Mouse (Mus musculus) kidney, embryonic 15.5 days (tissue): ENCODE measurements at regions not wholly inside any gene's neighbourhood (a gene's known extent, or its start where the extent isn't known, plus 50 kb on each side); places are given as distances from the start of the nearest gene placed in this dataset.
A peak's percentile ranks its signal among the peaks of the same experiment; 100 is the strongest.

Experiments
- ATAC-seq: fragments of 200-750 bp; cut with Nextera tagmentation; replicated peaks from 2 replicates; pipeline ENCODE4 v1.8.0; 2017; ENCODE audit warnings: moderate TSS enrichment; ENCODE audit not compliant: low FRiP score
- H3K27ac ChIP-seq: fragments of 300-500 bp; sonication (generic); 2 replicates; pipeline ENCODE4 v1.5.1; 2015; ENCODE audit warnings: mild to moderate bottlenecking, inconsistent platforms
- H3K27me3 ChIP-seq: fragments of 300-500 bp; sonication (generic); 2 replicates; pipeline ENCODE4 v1.6.1; 2015; ENCODE audit warnings: inconsistent platforms
- H3K36me3 ChIP-seq: fragments of 300-500 bp; sonication (generic); 2 replicates; pipeline ENCODE4 v1.6.1; 2015; ENCODE audit warnings: inconsistent platforms
- H3K4me1 ChIP-seq: fragments of 300-500 bp; sonication (generic); 2 replicates; pipeline ENCODE4 v1.6.1; 2015; ENCODE audit warnings: inconsistent platforms
- H3K4me2 ChIP-seq: fragments of 300-500 bp; sonication (generic); 2 replicates; pipeline ENCODE4 v1.6.1; 2015; ENCODE audit warnings: moderate library complexity, mild to moderate bottlenecking, inconsistent platforms
- H3K4me3 ChIP-seq: fragments of 300-500 bp; sonication (generic); replicated peaks from 2 replicates; pipeline ENCODE4 v1.5.1; 2015; ENCODE audit warnings: mild to moderate bottlenecking, inconsistent platforms
- H3K9ac ChIP-seq: fragments of 300-500 bp; sonication (generic); 2 replicates; pipeline ENCODE4 v1.6.1; 2015; ENCODE audit warnings: mild to moderate bottlenecking, inconsistent platforms
- H3K9me3 ChIP-seq: fragments of 300-500 bp; sonication (generic); replicated peaks from 2 replicates; pipeline ENCODE4 v1.6.1; 2016; ENCODE audit warnings: inconsistent platforms
- whole genome bisulfite sequencing: fragments of 180-500 bp; shearing (Covaris S2); methylation state at CpG from one replicate; pipeline ENCODE4 v1.1.7; 2015; ENCODE audit warnings: mixed read lengths; 5-methylcytosine and 5-hydroxymethylcytosine counted together

DNA sequence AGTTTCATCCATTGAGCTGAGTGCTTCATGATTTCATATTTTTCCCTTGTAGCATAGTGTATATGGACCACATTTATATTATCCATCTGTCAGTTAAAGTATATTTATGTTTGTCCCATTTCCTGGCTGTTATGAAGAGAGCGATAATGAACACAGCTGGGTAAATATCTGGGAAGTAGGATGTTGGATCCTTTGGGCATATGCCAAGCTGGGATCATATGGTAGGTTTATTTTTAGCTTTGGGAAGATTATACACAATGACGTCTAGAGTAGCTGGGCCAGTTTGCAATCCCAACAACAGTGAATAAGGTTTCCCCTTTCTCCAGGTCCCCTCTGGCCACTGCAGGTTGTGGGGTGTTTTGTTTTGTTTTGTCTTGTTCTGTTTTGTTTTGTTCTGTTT lies 164.5 kb downstream of the Gm765 start:
- H3K27me3 ChIP-seq, result no peaks in the 10 kb centered on the region
- no peaks in the 10 kb centered on the region for H3K9me3 ChIP-seq
- 41% methylated on average over 2 of the region's 2 CpGs for WGBS
- H3K9ac ChIP-seq, result no peak overlapping the region
- H3K36me3 ChIP-seq, result no peaks in the 10 kb centered on the region
- H3K4me2 ChIP-seq, result no peak overlapping the region
- H3K27ac ChIP-seq, result no peak overlapping the region
- ATAC-seq, result 0 out of 2 replicates have a peak, but pooled peaks have one; percentile 46
- H3K4me3 ChIP-seq, result no peak overlapping the region
- no peaks in the 10 kb centered on the region for H3K4me1 ChIP-seq

DNA sequence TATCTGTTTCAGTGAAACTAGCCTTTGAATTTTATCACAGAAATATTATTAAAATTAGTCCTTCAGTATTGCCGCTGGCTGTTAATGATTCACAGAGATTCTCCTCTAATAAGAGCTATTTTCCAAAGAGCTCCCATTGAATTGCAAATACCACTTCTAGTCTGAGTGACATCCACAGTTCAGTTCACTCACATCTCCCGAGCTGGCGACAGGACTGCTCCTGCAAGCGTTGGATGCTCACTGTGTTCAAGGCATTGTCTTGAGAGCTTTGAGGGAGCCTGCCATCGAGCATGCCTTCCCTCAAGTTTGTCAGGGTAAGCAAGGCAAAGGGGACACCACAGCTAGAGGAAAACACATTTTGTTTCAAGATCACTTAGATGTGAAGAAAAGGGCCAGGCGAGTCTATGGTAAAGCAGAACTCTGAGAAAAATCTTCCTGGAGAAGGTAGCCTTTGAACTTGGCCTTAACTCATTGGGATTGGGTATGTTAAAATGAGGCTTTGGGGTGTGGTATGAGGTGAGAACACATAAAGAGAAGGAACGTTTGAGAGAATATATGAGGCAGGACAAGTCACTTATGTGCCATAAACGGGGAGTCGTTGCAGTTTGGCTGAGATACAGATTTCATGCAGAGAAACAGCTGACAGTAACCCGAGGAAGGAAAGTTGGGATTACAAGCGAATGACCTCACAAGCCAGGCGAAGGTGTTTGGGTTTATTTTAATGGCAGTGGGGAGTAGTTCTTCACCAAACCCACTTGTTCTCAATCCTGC lies 193.3 kb downstream of the Gm765 start:
- ATAC-seq, result no peak
- H3K9ac ChIP-seq, result no peak overlapping the region
- no peaks in the 10 kb centered on the region for H3K4me1 ChIP-seq
- H3K4me3 ChIP-seq, result no peak overlapping the region
- H3K27me3 ChIP-seq, result no peaks in the 10 kb centered on the region
- no peak overlapping the region for H3K4me2 ChIP-seq
- H3K9me3 ChIP-seq, result no peaks in the 10 kb centered on the region
- H3K27ac ChIP-seq, result no peak overlapping the region
- WGBS, result 67% methylated on average over 12 of the region's 12 CpGs
- H3K36me3 ChIP-seq, result no peaks in the 10 kb centered on the region

DNA sequence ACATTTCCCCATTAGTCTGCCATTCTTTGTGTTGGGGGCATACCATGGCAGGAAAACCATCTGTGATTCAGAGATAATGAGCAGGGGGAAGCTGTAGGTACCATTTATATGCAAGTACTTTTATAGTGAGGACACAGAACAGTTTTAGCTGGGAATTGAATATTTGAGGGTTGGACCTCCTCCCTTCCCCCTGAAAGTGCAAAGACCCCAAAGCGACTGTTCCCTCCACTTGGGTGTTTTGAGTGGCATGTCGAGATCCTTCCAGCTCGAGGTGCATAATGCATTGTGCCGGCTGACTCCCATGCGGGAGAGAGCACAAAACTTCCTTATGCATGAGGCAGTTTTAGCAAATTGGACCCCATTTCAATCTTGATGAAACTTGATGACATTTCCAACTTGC lies 194.7 kb downstream of the Gm765 start:
- H3K9ac ChIP-seq, result no peak overlapping the region
- no peaks in the 10 kb centered on the region for H3K36me3 ChIP-seq
- ATAC-seq, result no peak
- no peak overlapping the region for H3K27ac ChIP-seq
- no peak overlapping the region for H3K4me3 ChIP-seq
- no peaks in the 10 kb centered on the region for H3K9me3 ChIP-seq
- 85% methylated on average over 5 of the region's 5 CpGs for WGBS
- no peaks in the 10 kb centered on the region for H3K4me1 ChIP-seq
- no peak overlapping the region for H3K4me2 ChIP-seq
- H3K27me3 ChIP-seq, result no peaks in the 10 kb centered on the region

DNA sequence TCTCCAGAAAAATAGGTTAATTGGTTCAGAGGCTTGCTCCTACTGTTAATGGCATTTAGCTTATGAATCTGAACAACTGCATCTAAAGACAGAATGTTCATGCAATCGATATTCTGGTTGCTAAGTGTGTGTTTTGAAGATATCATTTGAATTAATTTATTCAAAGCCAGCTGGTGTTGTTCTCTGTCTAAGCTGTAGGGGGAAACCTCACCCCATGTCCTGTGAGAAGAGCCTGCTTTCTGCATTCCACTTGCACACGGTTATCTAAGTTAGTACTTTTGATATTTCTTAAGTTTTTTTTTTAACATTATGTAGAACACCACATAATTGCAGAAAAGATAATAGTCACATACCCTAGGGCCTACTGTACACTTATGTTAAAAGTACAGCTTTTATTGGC lies 209.6 kb downstream of the Gm765 start:
- no peak for ATAC-seq
- H3K27ac ChIP-seq, result no peak overlapping the region
- H3K36me3 ChIP-seq, result no peaks in the 10 kb centered on the region
- no peak overlapping the region for H3K9ac ChIP-seq
- H3K4me1 ChIP-seq, result no peaks in the 10 kb centered on the region
- WGBS, result 35% methylated on average over 2 of the region's 2 CpGs
- no peaks in the 10 kb centered on the region for H3K9me3 ChIP-seq
- 0 out of 2 replicates have a peak, but pooled peaks cover 5% of the 10 kb centered on the region for H3K27me3 ChIP-seq
- no peak overlapping the region for H3K4me2 ChIP-seq
- no peak overlapping the region for H3K4me3 ChIP-seq

DNA sequence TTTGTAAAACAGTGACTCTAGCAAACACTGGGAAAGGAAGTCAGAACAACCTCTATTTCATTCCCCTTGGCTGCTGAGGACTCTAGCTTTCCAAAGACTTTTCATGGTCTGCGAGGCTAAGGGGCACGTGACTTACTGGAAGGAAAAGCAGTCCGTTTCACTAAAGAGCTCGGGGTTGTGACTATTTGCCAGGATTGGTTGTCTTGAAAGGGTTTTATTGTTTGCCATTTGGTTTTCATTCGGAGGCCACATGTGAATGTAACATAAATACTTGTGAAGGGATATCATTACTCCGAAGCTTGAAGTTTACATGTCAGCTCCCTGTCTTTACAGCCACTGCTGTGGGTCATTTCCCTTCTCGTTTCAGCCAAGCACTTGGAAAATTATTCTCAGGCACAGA lies 217.1 kb downstream of the Gm765 start:
- Histone ChIP-seq H3K4me3 (no peak overlapping the region), H3K36me3 (no peaks in the 10 kb centered on the region), H3K4me2 (no peak overlapping the region), H3K4me1 (no peaks in the 10 kb centered on the region), H3K9me3 (no peaks in the 10 kb centered on the region), H3K27ac (no peak overlapping the region), H3K9ac (no peak overlapping the region), H3K27me3 (0 out of 2 replicates have a peak, but pooled peaks cover 3% of the 10 kb centered on the region)
- ATAC-seq, result no peak
- 43% methylated on average over 7 of the region's 7 CpGs for WGBS

DNA sequence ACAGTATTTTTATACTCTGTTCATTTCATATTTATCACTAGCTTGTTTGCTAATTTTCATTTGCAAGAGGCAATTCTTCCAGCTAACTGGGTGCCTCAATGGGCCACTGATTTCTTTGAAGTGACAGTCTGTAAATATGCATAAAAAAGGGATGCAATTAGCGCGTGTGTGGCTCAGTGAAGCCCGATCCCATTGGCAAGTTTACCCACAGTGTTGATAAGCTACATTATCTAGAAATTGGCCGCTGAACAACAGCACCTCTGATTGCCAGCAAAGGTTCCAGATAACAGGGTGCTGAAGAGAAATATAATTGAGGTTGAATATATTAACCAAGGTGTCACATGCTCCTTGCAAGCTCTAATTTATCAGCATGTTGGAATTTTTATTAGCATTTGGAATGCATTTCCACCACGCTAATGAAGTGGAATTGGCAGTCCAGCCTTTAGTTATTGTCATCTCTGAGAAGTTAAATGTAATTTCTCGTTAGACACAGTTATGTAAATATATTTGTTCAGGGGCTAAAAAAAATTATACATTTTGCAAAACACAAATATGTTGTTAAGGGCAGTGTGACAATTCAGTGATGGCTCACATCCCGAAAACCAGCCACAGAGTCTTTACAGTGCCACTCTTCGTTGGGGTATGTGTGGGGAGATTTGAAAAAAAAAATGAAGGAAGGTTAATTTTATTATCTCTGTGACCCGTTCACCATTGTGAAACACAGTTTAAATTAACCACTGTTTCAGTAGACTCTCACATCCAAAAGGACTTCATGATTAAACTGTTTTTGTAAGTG lies 224.0 kb downstream of the Gm765 start:
- H3K36me3 ChIP-seq, result no peaks in the 10 kb centered on the region
- no peak overlapping the region for H3K9ac ChIP-seq
- H3K4me1 ChIP-seq, result peaks cover 12% of the 10 kb centered on the region
- ATAC-seq, result no peak
- no peak overlapping the region for H3K4me2 ChIP-seq
- no peaks in the 10 kb centered on the region for H3K9me3 ChIP-seq
- 64% methylated on average over 9 of the region's 9 CpGs for WGBS
- no peaks in the 10 kb centered on the region for H3K27me3 ChIP-seq
- H3K4me3 ChIP-seq, result no peak overlapping the region
- H3K27ac ChIP-seq, result no peak overlapping the region

DNA sequence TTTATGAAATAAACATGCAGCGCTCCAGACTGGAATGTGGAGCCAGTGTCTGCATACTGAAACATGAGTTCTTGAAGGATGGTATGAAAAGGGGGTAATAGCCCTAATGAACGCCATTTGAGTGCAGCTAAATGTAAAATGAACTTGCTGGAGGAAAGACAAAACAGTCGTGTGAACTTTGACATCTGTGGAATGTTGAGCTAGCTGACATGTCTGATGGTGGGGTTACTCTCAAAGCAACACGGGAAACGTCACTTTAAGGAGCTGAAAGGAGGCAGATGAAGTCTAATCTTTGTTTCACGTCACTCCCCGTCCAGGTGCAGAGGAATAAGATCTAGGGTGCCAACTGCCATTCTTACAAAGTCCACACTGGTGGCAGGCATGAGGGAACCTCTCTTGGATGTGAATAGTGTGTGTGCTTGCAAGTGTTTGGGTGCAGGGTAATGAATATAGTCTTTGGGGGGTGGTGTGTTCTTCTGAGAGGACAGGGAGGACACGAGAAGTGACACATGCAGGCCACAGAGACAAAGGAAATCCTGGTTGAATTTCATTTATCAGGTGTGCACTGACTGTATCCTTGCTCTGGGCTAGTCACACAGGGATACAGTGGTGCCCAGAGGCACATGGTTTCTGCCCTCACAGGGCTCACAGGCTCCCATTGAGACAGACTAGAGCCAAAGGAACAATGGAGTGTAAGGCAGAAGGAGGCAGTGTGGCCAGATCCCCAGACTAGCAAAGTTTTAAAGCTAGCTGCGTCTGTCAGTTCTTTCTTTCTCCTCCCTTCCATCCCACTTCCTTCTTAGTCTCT lies 228.0 kb downstream of the Gm765 start:
- WGBS, result 23% methylated on average over 9 of the region's 9 CpGs
- no peak for ATAC-seq
- no peaks in the 10 kb centered on the region for H3K36me3 ChIP-seq
- peaks cover 16% of the 10 kb centered on the region for H3K4me1 ChIP-seq
- H3K27ac ChIP-seq, result 0 out of 2 replicates have a peak overlapping the region, but pooled peaks have one; percentile 6
- H3K9me3 ChIP-seq, result no peaks in the 10 kb centered on the region
- H3K27me3 ChIP-seq, result no peaks in the 10 kb centered on the region
- H3K9ac ChIP-seq, result no peak overlapping the region
- H3K4me2 ChIP-seq, result no peak overlapping the region
- no peak overlapping the region for H3K4me3 ChIP-seq

DNA sequence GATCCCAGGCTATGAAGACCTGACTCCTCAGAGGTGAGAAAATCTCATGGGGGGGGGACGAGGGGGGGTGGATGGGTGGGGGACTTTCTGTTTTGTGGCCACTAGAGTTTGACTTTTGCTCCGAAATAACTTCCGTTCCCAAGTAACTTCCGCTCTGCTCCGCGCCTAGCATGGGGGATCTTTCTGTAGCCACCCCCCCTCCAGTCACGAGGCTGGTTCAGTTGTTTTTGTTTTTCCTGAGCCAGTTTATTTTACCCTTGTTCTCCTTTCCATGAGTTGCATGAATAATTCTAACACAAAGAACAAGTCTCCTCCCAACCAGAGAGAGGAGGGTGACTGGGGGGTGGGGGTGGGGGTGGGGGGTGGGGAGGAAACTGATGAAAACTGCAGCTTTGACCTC lies 228.8 kb downstream of the Gm765 start:
- Histone ChIP-seq H3K27me3 (no peaks in the 10 kb centered on the region), H3K4me2 (peak overlapping the region; percentile 47), H3K4me1 (peaks cover 16% of the 10 kb centered on the region), H3K9me3 (no peaks in the 10 kb centered on the region), H3K4me3 (no peak overlapping the region; the same call in 1 of the 2 replicates), H3K36me3 (no peaks in the 10 kb centered on the region), H3K27ac (no peak overlapping the region), H3K9ac (no peak overlapping the region)
- 0 out of 2 replicates have a peak, but pooled peaks have one; percentile 29 for ATAC-seq
- 10% methylated on average over 7 of the region's 7 CpGs for WGBS

DNA sequence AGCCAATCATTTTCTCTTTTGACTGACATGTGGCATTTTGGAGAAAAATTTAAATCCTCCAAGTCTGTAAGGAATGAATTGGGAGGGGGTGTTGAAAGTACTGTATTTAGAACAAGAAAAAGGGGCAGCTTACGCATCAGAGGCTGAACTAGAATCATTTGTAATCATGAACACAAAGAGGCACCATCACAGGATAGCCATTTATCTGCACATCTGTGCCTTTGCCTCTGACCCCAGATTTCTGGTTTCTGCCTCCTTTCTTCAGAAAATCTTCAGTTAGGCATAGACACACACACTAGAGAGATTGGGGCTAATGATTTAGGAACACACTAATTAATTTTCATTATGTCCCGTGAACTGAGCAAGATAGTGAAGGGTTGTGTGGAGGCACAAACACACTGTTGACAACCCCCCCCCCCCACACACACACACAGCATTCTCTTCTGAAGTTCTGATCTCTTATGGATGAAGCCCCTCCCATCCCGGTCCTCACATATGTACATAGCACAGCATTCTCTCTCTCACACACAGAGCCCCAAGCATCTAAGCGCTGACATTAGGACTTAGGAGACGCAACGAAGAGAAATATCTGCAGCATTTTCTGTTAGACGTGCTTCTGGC lies 229.9 kb downstream of the Gm765 start:
- Histone ChIP-seq H3K4me2 (no peak overlapping the region), H3K9ac (no peak overlapping the region), H3K4me1 (peaks cover 16% of the 10 kb centered on the region), H3K27ac (no peak overlapping the region), H3K36me3 (no peaks in the 10 kb centered on the region), H3K4me3 (no peak overlapping the region), H3K27me3 (no peaks in the 10 kb centered on the region), H3K9me3 (no peaks in the 10 kb centered on the region)
- ATAC-seq, result no peak
- WGBS, result 82% methylated on average over 7 of the region's 7 CpGs

DNA sequence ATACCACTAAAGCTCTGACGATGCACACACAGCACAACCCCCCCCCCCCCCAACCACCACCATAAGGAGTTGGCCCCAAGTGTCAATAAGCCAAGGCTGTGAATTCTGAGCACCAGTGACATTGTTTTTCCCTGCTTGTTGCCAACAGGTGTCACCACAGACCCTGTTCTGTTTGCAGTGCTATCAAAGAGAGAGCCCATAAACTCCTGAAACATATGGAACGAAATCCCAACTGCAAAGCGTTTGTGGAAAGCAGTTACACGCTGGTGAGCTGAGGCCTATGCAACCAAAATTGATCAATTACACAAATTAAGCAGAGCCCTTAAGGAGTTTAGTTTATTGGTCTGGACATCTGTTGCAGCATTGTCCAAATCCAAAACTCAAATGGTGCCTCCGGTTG lies 235.4 kb downstream of the Gm765 start:
- Histone ChIP-seq H3K9me3 (no peaks in the 10 kb centered on the region), H3K4me3 (no peak overlapping the region), H3K4me2 (no peak overlapping the region), H3K9ac (no peak overlapping the region), H3K36me3 (no peaks in the 10 kb centered on the region), H3K27me3 (peaks cover 11% of the 10 kb centered on the region; the same call in 1 of the 2 replicates), H3K27ac (no peak overlapping the region), H3K4me1 (peaks cover 5% of the 10 kb centered on the region; the same call in 1 of the 2 replicates)
- ATAC-seq, result no peak
- 50% methylated on average over 5 of the region's 5 CpGs for WGBS

DNA sequence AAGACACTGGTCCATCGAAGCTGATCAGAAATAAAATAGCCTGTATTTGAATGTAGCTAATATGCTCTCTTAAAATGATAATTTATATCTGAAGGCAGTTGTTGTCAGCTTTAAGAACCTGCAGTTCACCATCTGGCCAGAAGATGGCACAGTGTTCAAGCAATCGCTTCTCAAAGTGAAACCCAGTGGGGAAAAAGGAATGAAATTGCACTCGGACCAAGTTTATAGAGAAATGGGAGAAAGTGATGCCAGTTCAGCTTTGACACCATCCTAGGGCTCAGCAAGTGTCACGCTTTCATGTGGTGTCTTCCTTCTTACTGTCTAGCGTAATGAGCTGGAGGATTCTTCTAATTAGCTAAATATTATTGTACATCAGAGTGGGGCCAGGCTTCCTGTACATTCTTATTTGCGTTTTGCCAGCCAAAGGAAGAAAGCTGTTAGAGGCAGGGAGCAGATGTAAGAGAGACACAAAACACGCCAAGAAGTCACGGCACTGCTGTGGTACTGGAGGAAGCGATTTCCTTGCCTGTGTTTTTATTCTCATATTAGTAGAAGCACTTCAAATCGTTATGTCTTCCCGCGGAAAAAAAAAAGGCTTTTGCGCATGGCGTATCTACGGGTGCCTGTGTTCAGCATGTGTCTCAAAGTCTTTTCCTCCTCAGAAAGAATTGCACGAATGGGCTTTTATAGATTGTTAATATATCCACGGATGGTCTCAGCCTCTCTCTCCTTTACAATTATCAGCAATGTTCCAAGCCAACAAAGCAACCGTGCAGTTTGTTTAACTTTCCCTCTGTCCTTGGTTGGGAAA lies 237.1 kb downstream of the Gm765 start:
- no peak overlapping the region for H3K9ac ChIP-seq
- H3K4me3 ChIP-seq, result peak overlapping the region; percentile 34
- no peaks in the 10 kb centered on the region for H3K9me3 ChIP-seq
- whole genome bisulfite sequencing, result 50% methylated on average over 18 of the region's 18 CpGs
- H3K4me2 ChIP-seq, result peak overlapping the region; percentile 63
- no peaks in the 10 kb centered on the region for H3K36me3 ChIP-seq
- no peak for ATAC-seq
- H3K27ac ChIP-seq, result no peak overlapping the region
- H3K27me3 ChIP-seq, result peaks cover 11% of the 10 kb centered on the region; the same call in 1 of the 2 replicates
- peaks cover 5% of the 10 kb centered on the region; the same call in 1 of the 2 replicates for H3K4me1 ChIP-seq
